Mouse (Mus musculus) megakaryocyte, embryonic 14.5 days (primary cell): ENCODE measurements around the gene Nepn.

ENCODE experiments used
- FLI1 ChIP-seq: IDR thresholded peaks from 2 replicates; pipeline ENCODE4 v1.6.1; 2012; ENCODE audit warnings: low read length, inconsistent platforms, mixed read lengths
- GATA1 ChIP-seq: IDR thresholded peaks from 3 replicates; pipeline ENCODE4 v1.6.1; 2012; ENCODE audit warnings: mixed read lengths, low read length, inconsistent platforms, borderline replicate concordance

DNA sequence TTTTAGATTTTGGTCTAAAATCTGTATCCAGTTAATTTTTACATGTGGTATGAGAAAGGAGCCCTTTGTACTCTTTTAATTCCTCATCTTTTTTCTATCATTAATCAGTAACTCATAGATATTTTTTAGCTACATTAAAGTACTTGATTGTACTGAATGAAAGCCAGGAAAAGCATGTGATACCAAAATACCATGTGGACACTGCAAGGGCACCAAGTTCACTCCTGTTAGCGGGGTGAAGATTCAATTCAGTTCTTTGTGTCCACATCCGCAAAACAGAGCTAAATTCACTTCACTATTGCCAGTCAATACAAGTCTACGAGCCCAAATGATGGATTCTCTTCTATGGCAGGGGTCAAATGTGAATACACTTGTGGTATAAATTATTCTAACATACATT, 7.9 kb downstream of the Nepn start:
- TF ChIP-seq GATA1 (no peak), FLI1 (no peak)
